Mouse (Mus musculus): ENCODE results near the gene Mettl7a2. TPM values are rescaled to one million over a fixed set of nuclear protein-coding genes. Genes with fewer than 3 reads are reported as not detected.
"Not testable (repeated sequence)": the region's sequence is repeated elsewhere in the genome, so short reads cannot be mapped to it uniquely, and the experiment has no call there.

Mettl7a2 gene
- polyA plus RNA-seq, 1 experiment = not detected

DNA sequence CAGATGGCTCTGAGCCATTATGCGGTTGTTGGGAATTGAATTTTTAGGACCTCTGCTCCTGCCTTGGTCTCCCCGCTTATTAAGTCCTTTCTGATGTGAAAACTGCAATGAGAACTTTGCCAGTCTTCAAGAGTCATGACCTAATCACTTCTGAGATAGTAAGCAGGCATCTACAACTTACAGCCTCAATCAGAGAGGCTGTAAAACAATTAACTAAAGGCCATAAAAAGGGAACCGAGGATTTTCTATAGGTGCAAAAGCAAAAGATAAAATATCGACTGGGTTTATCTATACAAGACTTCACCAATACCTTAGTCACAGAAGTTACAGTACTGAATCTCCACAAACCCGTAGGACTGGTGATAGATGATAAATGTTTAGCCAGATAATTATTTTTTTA lies 2.9 kb downstream of the Mettl7a2 start:
- TF ChIP-seq POLR2A (IDR thresholded peaks at IDR 0.05; ENCODE audit: borderline replicate concordance, control insufficient read depth, low read depth, low read length) = no peak
- no peak for TF ChIP-seq CTCF (IDR thresholded peaks at IDR 0.05; ENCODE audit: control insufficient read depth, insufficient read depth, low read length)
- Histone ChIP-seq H3K4me3 (replicated peaks; ENCODE audit: control insufficient read depth, low read depth, low read length) (no peak overlapping the region), H3K4me1 (ENCODE audit: control insufficient read depth, insufficient read depth, low read length) (no peaks in the 10 kb centered on the region), H3K27ac (ENCODE audit: control insufficient read depth, insufficient read depth, low read depth, low read length, poor library complexity) (no peak overlapping the region)
- 61% methylated on average over 5 of the region's 5 CpGs for WGBS

DNA sequence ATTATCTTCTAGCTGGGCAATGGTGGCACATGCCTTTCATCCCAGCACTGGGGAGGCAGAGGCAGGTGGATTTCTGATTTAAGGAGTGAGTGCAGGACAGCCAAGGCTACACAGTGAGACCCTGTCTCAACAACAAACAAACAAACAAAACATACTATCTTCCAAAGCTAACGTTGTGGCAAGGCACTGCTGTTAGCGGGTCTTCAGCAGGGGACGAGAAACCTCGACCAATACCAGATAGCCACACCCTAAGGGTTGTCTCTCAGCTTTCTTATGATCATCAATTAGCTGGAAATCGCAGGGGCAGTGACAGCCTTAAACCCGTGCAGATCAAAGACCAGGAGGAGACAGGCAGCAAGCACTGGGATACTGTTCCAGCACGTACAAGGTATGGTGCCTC lies 11.2 kb downstream of the Mettl7a2 start, which contains the start of gene Higd1c:
Gene Higd1c (plus strand): TSS at position 301 of the 400 bp plus-strand sequence.
- H3K4me3 ChIP-seq (replicated peaks; ENCODE audit: control insufficient read depth, low read depth, low read length) = no peak within 1 kb of the TSS
- H3K4me1 ChIP-seq (ENCODE audit: control insufficient read depth, insufficient read depth, low read length) = no peaks in the 10 kb centered on the region
- H3K27ac ChIP-seq (ENCODE audit: control insufficient read depth, insufficient read depth, low read depth, low read length, poor library complexity) = no peak within 1 kb of the TSS
- 74% methylated on average over 7 of the region's 7 CpGs for WGBS
- TF ChIP-seq POLR2A (IDR thresholded peaks at IDR 0.05; ENCODE audit: borderline replicate concordance, control insufficient read depth, low read depth, low read length) (no peak), CTCF (IDR thresholded peaks at IDR 0.05; ENCODE audit: control insufficient read depth, insufficient read depth, low read length) (no peak)

DNA sequence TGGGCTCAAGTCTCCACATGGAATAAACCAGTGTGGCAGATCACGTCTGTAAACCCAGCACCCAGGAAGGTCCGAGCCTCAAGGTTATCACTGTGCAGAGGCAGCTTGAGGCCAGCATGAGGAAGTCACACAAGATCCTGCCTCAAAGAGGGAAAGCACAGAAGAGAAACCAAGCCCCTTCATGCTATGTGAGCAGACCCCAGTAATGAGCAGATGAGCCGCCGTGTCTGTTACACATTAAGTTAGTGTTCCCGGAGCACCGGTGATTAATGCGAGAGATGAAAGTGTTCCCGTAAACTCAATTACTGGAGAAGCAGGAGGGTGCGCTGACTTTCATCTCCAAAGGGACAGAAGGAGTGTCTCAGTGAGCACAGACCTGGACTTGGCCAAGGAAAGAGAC lies 13.0 kb downstream of the Mettl7a2 start:
- not testable (repeated sequence) for H3K27ac ChIP-seq (ENCODE audit: control insufficient read depth, insufficient read depth, low read depth, low read length, poor library complexity); H3K4me1 ChIP-seq (ENCODE audit: control insufficient read depth, insufficient read depth, low read length); H3K4me3 ChIP-seq (replicated peaks; ENCODE audit: control insufficient read depth, low read depth, low read length)
- 89% methylated on average over 9 of the region's 9 CpGs for WGBS

DNA sequence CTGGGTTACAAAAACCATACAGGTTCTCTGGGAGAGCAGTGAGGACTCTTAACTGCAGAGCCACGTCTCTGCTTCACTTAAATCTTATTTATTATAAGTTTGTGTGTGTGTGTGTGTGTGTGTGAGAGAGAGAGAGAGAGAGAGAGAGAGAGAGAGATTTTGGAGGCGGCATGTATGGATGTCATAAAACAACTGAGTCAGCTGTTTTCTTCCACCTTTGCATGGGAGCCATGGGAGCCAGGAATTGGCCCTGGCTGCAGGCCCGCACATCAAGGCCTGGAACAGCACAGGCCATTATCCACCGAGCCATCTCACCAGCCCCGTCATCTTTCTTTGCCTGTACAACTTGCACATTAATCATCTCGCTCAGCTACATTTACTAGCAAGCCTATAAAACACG lies 14.1 kb downstream of the Mettl7a2 start:
- TF ChIP-seq CTCF (IDR thresholded peaks at IDR 0.05; ENCODE audit: control insufficient read depth, insufficient read depth, low read length) (no peak), POLR2A (IDR thresholded peaks at IDR 0.05; ENCODE audit: borderline replicate concordance, control insufficient read depth, low read depth, low read length) (no peak)
- no peak overlapping the region for H3K4me3 ChIP-seq (replicated peaks; ENCODE audit: control insufficient read depth, low read depth, low read length)
- H3K27ac ChIP-seq (ENCODE audit: control insufficient read depth, insufficient read depth, low read depth, low read length, poor library complexity) = no peak overlapping the region
- H3K4me1 ChIP-seq (ENCODE audit: control insufficient read depth, insufficient read depth, low read length) = no peaks in the 10 kb centered on the region
- WGBS = 80% methylated on average over 7 of the region's 7 CpGs

DNA sequence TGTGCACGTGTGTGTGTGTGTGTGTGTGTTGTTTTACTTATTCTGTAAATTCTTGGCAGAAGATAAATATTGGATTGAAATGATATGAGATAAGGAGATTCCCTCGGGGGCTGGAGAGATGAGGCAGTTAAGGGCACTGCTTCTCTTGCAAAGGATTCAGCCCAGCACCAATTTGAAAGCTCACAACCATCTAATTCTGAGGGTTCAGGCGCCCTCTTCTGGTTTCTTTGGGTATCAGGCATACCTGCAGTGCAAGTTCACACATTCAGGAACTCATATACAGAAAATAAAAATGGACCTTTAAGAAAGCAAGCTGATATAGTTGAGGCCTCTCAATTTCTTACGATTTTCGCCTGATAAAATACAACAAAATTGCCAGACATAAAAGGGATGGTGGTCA lies 22.1 kb downstream of the Mettl7a2 start:
- H3K4me3 ChIP-seq (replicated peaks; ENCODE audit: control insufficient read depth, low read depth, low read length) = no peak overlapping the region
- H3K4me1 ChIP-seq (ENCODE audit: control insufficient read depth, insufficient read depth, low read length) = no peaks in the 10 kb centered on the region
- WGBS = 42% methylated on average over 5 of the region's 5 CpGs
- TF ChIP-seq POLR2A (IDR thresholded peaks at IDR 0.05; ENCODE audit: borderline replicate concordance, control insufficient read depth, low read depth, low read length) (no peak), CTCF (IDR thresholded peaks at IDR 0.05; ENCODE audit: control insufficient read depth, insufficient read depth, low read length) (no peak)
- no peak overlapping the region for H3K27ac ChIP-seq (ENCODE audit: control insufficient read depth, insufficient read depth, low read depth, low read length, poor library complexity)

DNA sequence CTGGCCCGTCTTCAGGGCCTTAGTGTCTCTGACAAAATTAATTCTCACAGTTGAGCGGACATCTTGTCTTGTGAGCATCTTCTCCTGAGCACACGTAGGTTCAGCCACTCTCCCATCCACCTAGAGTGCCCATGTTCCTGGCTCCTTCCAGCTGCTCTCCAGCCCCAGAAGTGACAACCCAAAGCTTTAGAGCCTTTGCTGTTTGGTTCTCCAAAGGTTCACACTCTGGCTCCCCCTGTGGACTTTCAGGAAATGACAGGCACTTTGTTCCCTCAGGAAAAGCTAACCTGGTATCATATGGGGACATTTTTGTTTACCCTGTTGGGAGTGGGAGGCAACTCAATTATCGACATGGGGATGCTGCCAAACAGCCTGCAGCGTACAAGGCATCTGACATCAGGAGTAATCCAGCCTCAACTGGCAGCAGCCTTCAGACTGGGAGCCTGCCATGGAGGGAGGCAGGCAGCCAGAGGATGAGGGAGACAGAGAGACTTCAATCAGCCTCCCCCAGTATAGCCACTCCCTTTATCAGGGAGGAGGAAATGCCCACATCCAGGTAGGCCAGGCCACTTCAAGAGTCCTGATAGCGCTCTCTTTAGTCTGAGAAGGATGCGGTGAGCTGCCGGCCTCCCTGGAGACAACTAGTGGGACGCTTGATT lies 25.0 kb downstream of the Mettl7a2 start:
- H3K27ac ChIP-seq (ENCODE audit: control insufficient read depth, insufficient read depth, low read depth, low read length, poor library complexity); H3K4me3 ChIP-seq (replicated peaks; ENCODE audit: control insufficient read depth, low read depth, low read length); H3K4me1 ChIP-seq (ENCODE audit: control insufficient read depth, insufficient read depth, low read length): not testable (repeated sequence)
- 49% methylated on average over 4 of the region's 9 CpGs for WGBS

DNA sequence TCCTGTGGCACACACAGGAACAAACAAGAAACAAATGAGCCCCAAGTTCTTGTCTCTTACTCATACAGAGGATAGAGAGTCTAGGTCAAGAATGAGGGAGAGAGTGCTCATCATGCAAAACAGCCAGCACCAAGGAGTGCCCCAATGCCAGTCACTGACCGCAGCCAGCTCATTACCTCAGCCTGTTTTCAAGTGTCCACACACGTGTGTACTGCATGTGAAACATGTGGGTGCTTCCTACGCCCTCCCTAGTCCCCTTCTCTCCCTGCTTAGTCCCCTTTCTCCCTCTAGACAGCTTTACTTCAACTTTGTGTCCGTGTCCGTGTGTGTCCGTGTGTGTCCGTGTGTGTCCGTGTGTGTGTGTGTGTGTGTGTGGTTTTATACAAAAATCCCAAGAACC lies 26.7 kb downstream of the Mettl7a2 start:
- 91% methylated on average over 8 of the region's 8 CpGs for WGBS

DNA sequence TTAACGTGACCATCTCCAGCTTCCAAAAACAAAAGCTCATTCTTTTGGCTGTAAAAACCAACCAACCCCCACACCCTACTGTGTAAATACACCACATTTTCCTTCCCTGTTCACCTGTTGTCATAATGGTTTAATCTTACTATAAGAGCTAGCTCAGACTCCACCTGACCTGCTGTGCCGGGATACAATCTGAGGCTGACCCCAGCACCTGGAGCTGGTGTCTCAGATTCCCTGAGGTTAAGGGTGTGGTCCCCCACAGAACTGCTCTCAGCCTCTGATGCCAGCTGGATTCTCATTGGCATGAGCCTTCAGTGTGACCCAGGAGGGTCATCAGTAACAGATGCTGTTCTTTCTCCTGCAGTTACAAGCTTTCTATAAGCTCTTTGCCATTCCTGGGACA lies 27.1 kb downstream of the Mettl7a2 start:
- TF ChIP-seq CTCF (IDR thresholded peaks at IDR 0.05; ENCODE audit: control insufficient read depth, insufficient read depth, low read length) = no peak
- no peak for TF ChIP-seq POLR2A (IDR thresholded peaks at IDR 0.05; ENCODE audit: borderline replicate concordance, control insufficient read depth, low read depth, low read length)
- WGBS = 83% methylated on average over 2 of the region's 2 CpGs
- Histone ChIP-seq H3K27ac (ENCODE audit: control insufficient read depth, insufficient read depth, low read depth, low read length, poor library complexity) (no peak overlapping the region), H3K4me3 (replicated peaks; ENCODE audit: control insufficient read depth, low read depth, low read length) (no peak overlapping the region), H3K4me1 (ENCODE audit: control insufficient read depth, insufficient read depth, low read length) (no peaks in the 10 kb centered on the region)

More for the DNA sequence above, 26.7 kb downstream of the Mettl7a2 start:
- Histone ChIP-seq H3K4me3 (replicated peaks; ENCODE audit: control insufficient read depth, low read depth, low read length) (no peak overlapping the region), H3K4me1 (ENCODE audit: control insufficient read depth, insufficient read depth, low read length) (no peaks in the 10 kb centered on the region), H3K27ac (ENCODE audit: control insufficient read depth, insufficient read depth, low read depth, low read length, poor library complexity) (no peak overlapping the region)
- TF ChIP-seq CTCF (IDR thresholded peaks at IDR 0.05; ENCODE audit: control insufficient read depth, insufficient read depth, low read length) = no peak
- no peak for TF ChIP-seq POLR2A (IDR thresholded peaks at IDR 0.05; ENCODE audit: borderline replicate concordance, control insufficient read depth, low read depth, low read length)

DNA sequence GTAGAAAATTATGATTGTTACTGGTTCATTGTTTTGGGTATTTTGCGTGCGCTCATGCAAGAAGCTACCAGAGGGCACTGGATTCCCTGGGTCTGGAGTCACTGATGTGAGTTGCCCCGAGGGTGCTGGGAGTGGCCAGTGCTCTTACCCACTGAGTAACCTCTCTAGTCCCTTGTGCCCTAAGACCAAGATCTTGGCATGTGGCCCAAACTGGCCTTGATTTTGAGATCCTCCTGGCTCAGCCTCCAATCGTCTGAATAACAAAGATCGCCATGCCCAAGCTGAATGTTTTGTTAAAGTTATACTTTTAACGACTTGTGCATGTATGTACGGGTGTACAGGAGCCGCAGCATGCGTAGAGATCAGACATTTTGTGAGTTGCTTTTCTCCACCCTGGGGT lies 32.7 kb downstream of the Mettl7a2 start:
- Histone ChIP-seq H3K27ac (ENCODE audit: control insufficient read depth, insufficient read depth, low read depth, low read length, poor library complexity) (no peak overlapping the region), H3K4me3 (replicated peaks; ENCODE audit: control insufficient read depth, low read depth, low read length) (no peak overlapping the region), H3K4me1 (ENCODE audit: control insufficient read depth, insufficient read depth, low read length) (no peaks in the 10 kb centered on the region)
- 87% methylated on average over 9 of the region's 9 CpGs for WGBS
- TF ChIP-seq CTCF (IDR thresholded peaks at IDR 0.05; ENCODE audit: control insufficient read depth, insufficient read depth, low read length) (no peak), POLR2A (IDR thresholded peaks at IDR 0.05; ENCODE audit: borderline replicate concordance, control insufficient read depth, low read depth, low read length) (no peak)
